Mouse (Mus musculus) spleen, adult 2 months (tissue): ENCODE data around the gene Gpr153. TPM values are rescaled to one million over a fixed set of nuclear protein-coding genes. Genes with fewer than 3 reads are reported as not detected.

Experiments
- DNase-seq, 2 experiments: peaks; one replicate each; pipeline versions ENCODE4 v3.0.0 to v3.0.0-alpha.2; 2012 to 2021; ENCODE audit warnings: low spot score in 2 of 2, low read depth in 1 of 2
- H3K27ac ChIP-seq: fragments of 200-500 bp; 2 replicates; pipeline ENCODE4 v1.5.1; 2012; ENCODE audit warnings: low read length, inconsistent platforms; ENCODE audit not compliant: insufficient read depth
- H3K27me3 ChIP-seq: fragments of 200-500 bp; 2 replicates; pipeline ENCODE4 v1.6.1; 2012; ENCODE audit warnings: mild to moderate bottlenecking, moderate library complexity, low read length, inconsistent platforms; ENCODE audit not compliant: control insufficient read depth, insufficient read depth
- H3K36me3 ChIP-seq: fragments of 200-500 bp; 2 replicates; pipeline ENCODE4 v1.6.1; 2012; ENCODE audit warnings: mild to moderate bottlenecking, low read length, inconsistent platforms; ENCODE audit not compliant: control insufficient read depth, insufficient read depth
- H3K4me1 ChIP-seq: fragments of 200-500 bp; 2 replicates; pipeline ENCODE4 v1.6.1; 2011; ENCODE audit warnings: inconsistent platforms; ENCODE audit not compliant: control insufficient read depth, insufficient read depth, insufficient read length
- H3K4me3 ChIP-seq: fragments of 200-500 bp; 2 replicates; pipeline ENCODE4 v1.5.1; 2011; ENCODE audit warnings: mild to moderate bottlenecking, inconsistent platforms; ENCODE audit not compliant: insufficient read depth, insufficient read length; ENCODE audit errors: extremely low read depth
- CTCF ChIP-seq: fragments of 200-500 bp; IDR thresholded peaks from 2 replicates; pipeline ENCODE4 v1.5.1; 2011; ENCODE audit warnings: mild to moderate bottlenecking, inconsistent platforms; ENCODE audit not compliant: insufficient read depth, insufficient read length, insufficient replicate concordance; ENCODE audit errors: extremely low read depth
- POLR2A ChIP-seq: fragments of 200-500 bp; IDR thresholded peaks from 2 replicates; pipeline ENCODE4 v1.6.1; 2011; ENCODE audit warnings: low read depth, low read length, inconsistent platforms
- WGBS: fragments of 180-500 bp; shearing (Covaris S2); methylation state at CpG from one replicate; pipeline ENCODE4 v1.1.7; 2018; 5-methylcytosine and 5-hydroxymethylcytosine counted together
- polyA plus RNA-seq: library from polyadenylated mRNA; depleted of rRNA; stranded (reverse); fragments of >200 nt; gene quantifications from 2 replicates; pipeline ENCODE4 v1.2.3, GENCODE M21; 2012

Gene Gpr153
- polyA plus RNA-seq, 1 experiment: 10.5 TPM

GRCm38 (mm10) chr4:152277916-152278315 lies 3.9 kb downstream of the Gpr153 start:
- TF ChIP-seq CTCF (no peak), POLR2A (no peak)
- Histone ChIP-seq H3K4me1 (peaks cover 5% of the 10 kb centered on the region), H3K36me3 (no peaks in the 10 kb centered on the region), H3K4me3 (no peak overlapping the region), H3K27me3 (peaks cover 15% of the 10 kb centered on the region), H3K27ac (no peak overlapping the region)
- 67% methylated on average over 2 of the region's 2 CpGs for WGBS
- DNase-seq: no peak

DNA sequence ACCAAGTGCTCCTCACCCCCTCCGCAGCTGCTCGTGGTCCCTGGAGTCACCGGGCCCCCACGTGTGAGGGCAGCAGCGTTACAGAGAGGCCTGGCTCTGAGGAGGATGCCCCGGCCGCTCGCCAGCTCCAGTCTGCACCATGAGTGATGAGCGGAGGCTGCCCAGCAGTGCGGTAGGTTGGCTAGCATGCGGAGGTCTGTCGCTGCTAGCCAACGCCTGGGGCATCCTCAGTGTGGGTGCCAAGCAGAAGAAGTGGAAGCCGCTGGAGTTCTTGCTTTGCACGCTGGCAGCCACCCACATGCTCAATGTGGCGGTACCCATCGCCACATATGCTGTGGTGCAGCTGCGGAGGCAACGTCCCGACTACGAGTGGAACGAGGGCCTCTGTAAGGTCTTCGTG lies 5.0 kb downstream of the Gpr153 start:
- Histone ChIP-seq H3K4me3 (no peak overlapping the region), H3K27me3 (peaks cover 14% of the 10 kb centered on the region), H3K36me3 (no peaks in the 10 kb centered on the region), H3K27ac (no peak overlapping the region), H3K4me1 (peaks cover 10% of the 10 kb centered on the region)
- TF ChIP-seq POLR2A (no peak), CTCF (no peak)
- DNase-seq: no peak
- WGBS: 87% methylated on average over 23 of the region's 23 CpGs

- peaks cover 10% of the 10 kb centered on the region for H3K4me1 ChIP-seq
- H3K27ac ChIP-seq: no peak overlapping the region
- no peak for TF ChIP-seq CTCF
- TF ChIP-seq POLR2A: no peak
- H3K36me3 ChIP-seq: no peaks in the 10 kb centered on the region
- no peak overlapping the region for H3K4me3 ChIP-seq
- WGBS: 56% methylated on average over 15 of the region's 15 CpGs
- DNase-seq: no peak
- peaks cover 13% of the 10 kb centered on the region for H3K27me3 ChIP-seq
Measured at GRCm38 (mm10) chr4:152281601-152282000, 7.6 kb downstream of the Gpr153 start.

DNA sequence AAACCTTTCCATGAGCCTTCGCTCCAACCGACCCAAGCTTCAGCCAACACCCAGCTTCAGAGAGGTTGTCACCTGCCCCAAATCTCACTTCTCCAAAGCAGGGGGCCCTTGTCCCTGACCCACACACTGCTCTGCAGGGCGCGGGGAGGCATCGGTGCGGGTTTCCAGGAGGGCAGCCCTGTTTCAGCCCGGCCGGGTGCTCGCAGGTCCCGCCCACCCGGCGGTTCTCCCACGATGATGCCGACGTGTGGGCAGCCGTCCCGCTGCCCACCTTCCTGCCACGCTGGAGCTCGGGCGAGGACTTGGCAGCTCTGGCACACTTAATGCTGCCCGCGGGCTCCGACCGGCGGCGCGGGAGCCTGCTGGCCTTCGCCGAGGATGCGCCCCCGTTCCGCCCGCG lies 8.7 kb downstream of the Gpr153 start:
- H3K36me3 ChIP-seq: no peaks in the 10 kb centered on the region
- peaks cover 11% of the 10 kb centered on the region for H3K4me1 ChIP-seq
- no peak overlapping the region for H3K27ac ChIP-seq
- no peak for DNase-seq
- peaks cover 15% of the 10 kb centered on the region for H3K27me3 ChIP-seq
- H3K4me3 ChIP-seq: peak overlapping the region; percentile 37; the same call in 1 of the 2 replicates
- no peak for TF ChIP-seq CTCF
- no peak for TF ChIP-seq POLR2A
- whole genome bisulfite sequencing: 17% methylated on average over 33 of the region's 34 CpGs

DNA sequence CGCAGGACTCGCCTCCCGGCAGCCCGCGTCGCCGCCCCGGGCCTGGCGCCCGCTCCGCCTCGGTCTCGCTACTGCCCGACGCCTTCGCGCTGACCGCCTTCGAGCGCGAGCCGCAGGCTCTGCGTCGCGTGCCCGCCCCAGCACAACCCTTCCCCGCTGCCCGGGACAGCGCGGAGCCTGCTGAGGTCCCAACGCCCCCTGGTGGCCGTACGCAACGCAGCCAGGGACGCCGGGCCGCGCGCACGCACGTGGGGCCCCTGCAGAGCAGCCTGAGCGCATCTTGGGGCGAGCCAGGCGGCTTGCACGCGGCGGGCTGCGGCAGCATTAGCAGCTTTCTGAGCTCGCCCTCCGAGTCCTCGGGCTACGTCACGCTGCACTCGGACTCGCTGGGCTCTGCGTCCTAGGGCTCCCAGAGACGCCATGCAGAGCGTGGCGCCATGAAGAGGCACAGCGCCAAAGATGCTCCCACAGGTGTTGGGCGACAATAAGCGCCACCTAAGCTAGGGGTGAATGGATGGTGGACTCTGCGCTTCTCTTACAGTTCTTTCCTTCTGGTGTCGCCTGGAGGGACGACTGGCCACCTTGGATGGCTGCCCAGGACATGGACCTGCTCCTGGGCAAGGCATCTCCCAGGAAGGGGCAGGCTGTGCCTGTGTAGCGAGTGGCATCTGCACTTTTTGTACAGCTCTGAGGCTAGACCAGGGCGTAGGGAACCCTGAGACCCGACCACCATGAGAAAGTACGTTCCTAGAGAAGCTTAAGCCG lies 9.3 kb downstream of the Gpr153 start:
- DNase-seq: peak; percentile 52 to 79
- TF ChIP-seq POLR2A (no peak), CTCF (peak; percentile 81)
- H3K4me3 ChIP-seq: peak overlapping the region; percentile 37; the same call in 1 of the 2 replicates
- H3K4me1 ChIP-seq: peaks cover 11% of the 10 kb centered on the region
- H3K27me3 ChIP-seq: peaks cover 15% of the 10 kb centered on the region
- WGBS: 7% methylated on average over 70 of the region's 70 CpGs
- H3K36me3 ChIP-seq: no peaks in the 10 kb centered on the region
- H3K27ac ChIP-seq: no peak overlapping the region

- Histone ChIP-seq H3K27me3 (peaks cover 22% of the 10 kb centered on the region), H3K27ac (no peak overlapping the region), H3K4me3 (no peak overlapping the region), H3K4me1 (peaks cover 15% of the 10 kb centered on the region), H3K36me3 (no peaks in the 10 kb centered on the region)
- WGBS: 5% methylated on average over 10 of the region's 10 CpGs
- TF ChIP-seq POLR2A (no peak), CTCF (peak; percentile 79)
- peak in 1 of 2 experiments; percentile 45 for DNase-seq
Measured at GRCm38 (mm10) chr4:152285505-152285904, 11.5 kb downstream of the Gpr153 start.

GRCm38 (mm10) chr4:152286183-152286582 lies 12.2 kb downstream of the Gpr153 start:
- Histone ChIP-seq H3K4me3 (no peak overlapping the region), H3K27ac (no peak overlapping the region), H3K4me1 (peaks cover 15% of the 10 kb centered on the region), H3K36me3 (no peaks in the 10 kb centered on the region), H3K27me3 (peaks cover 23% of the 10 kb centered on the region)
- WGBS: 12% methylated on average over 32 of the region's 32 CpGs
- DNase-seq: no peak
- TF ChIP-seq POLR2A: no peak
- no peak for TF ChIP-seq CTCF
